Comparison of ENCODE assay signal across 8 mouse cellular contexts in genomic region chr8:70042583-70043455, GRCm38 (mm10). TPM values are rescaled to one million over a fixed set of nuclear protein-coding genes. Genes with fewer than 3 reads are reported as not detected.
A peak's percentile ranks its signal among the peaks of the same experiment; 100 is the strongest.
DNase-seq lines count a peak whose midpoint lies in the region; ATAC-seq lines count a peak whose summit lies in the region.

TSS of gene Mau2 (minus strand) at chr8:70042734.
TSS of gene Sugp1 (plus strand) at chr8:70042813.

- peaks cover 9% of the 10 kb centered on the region; the same call in 1 of the 2 replicates for H3K4me1 ChIP-seq in hindbrain, embryonic 11.5 days (replicated peaks; ENCODE audit: control insufficient read depth, insufficient read depth, low read length)

- H3K9me3 ChIP-seq in hindbrain, embryonic 11.5 days (ENCODE audit: control insufficient read depth, low read length): no peaks in the 10 kb centered on the region

- H3K4me2 ChIP-seq in hindbrain, embryonic 11.5 days (replicated peaks; ENCODE audit: low read depth, low read length): peak within 1 kb of the TSS; percentile 87

- DNase-seq in Muller cell, postnatal 12 days (ENCODE audit: inconsistent ontology term): peak; percentile 99
- peak; percentile 96 for DNase-seq in cerebellum, adult 9-11 months
- peak; percentile 89 to 95 for DNase-seq in frontal cortex, adult 2 months (ENCODE audit: extremely low spot score in 1 of 2, low spot score in 1 of 2)
- peak; percentile 97 for DNase-seq in hindbrain, embryonic 11.5 days (ENCODE audit: low spot score)
- peak; percentile 95 to 96 for DNase-seq in layer of hippocampus, postnatal 10 days (ENCODE audit: low spot score in 2 of 2)
- DNase-seq in lung, postnatal 10 days: peak; percentile 98
- peak; percentile 96 for DNase-seq in ovary, postnatal 36 days (ENCODE audit: low spot score)
- DNase-seq in thymus, postnatal 25 days: peak; percentile 98

- no peaks in the 10 kb centered on the region for H3K36me3 ChIP-seq in hindbrain, embryonic 11.5 days (ENCODE audit: control insufficient read depth, insufficient read depth, low read length)

- peak within 1 kb of the TSS; percentile 95 for H3K9ac ChIP-seq in hindbrain, embryonic 11.5 days (ENCODE audit: low read depth, low read length)

- peak within 1 kb of the TSS; percentile 100 for H3K4me3 ChIP-seq in hindbrain, embryonic 11.5 days (ENCODE audit: low read depth, low read length)

- H3K27me3 ChIP-seq in hindbrain, embryonic 11.5 days (ENCODE audit: control insufficient read depth, insufficient read depth, low read length): no peaks in the 10 kb centered on the region

- under 1% methylated on average over 64 of the region's 65 CpGs for WGBS in hindbrain, embryonic 11.5 days

- ATAC-seq in hindbrain, embryonic 11.5 days (ENCODE audit: low FRiP score): peak; percentile 98

- peak within 1 kb of the TSS; percentile 65; the same call in 1 of the 2 replicates for H3K27ac ChIP-seq in hindbrain, embryonic 11.5 days (ENCODE audit: low read depth, low read length)

RNA-seq across cellular contexts. Expression of gene Mau2, which starts in this region (rescaled TPM):
- 93.1 and 102 TPM in 2 replicates for polyA plus RNA-seq in frontal cortex, adult 2 months (2012; rRNA removed)
- 51.1 and 52.1 TPM in 2 replicates for polyA plus RNA-seq in hindbrain, embryonic 11.5 days (2014; fragmentation: Nextera tagmentation; extraction: Ambion mirVana)
- total RNA-seq in layer of hippocampus, postnatal 10 days (2021): 10 to 100 TPM; 73.4 to 74.8 TPM

RNA-seq across cellular contexts. Expression of gene Sugp1, which starts in this region (rescaled TPM):
- polyA plus RNA-seq in frontal cortex, adult 2 months (2012; rRNA removed): 36.5 and 40.8 TPM in 2 replicates
- polyA plus RNA-seq in hindbrain, embryonic 11.5 days (2014; fragmentation: Nextera tagmentation; extraction: Ambion mirVana): 34.5 and 35.4 TPM in 2 replicates
- 10 to 100 TPM; 50.0 to 54.7 TPM for total RNA-seq in layer of hippocampus, postnatal 10 days (2021)

Comparison
In these comparisons a context has a peak if more than half of its experiments do, and no peak if none do; other contexts are left out.
1. Peak in every context shown above with its lines: DNase-seq, ATAC-seq, H3K4me3 ChIP-seq and H3K27ac ChIP-seq.